Mouse (Mus musculus) 416B (cell line): Measurements from ENCODE around the gene Carhsp1.
A peak's percentile ranks its signal among the peaks of the same experiment; 100 is the strongest.

ENCODE experiments used
- DNase-seq: peaks from one replicate; pipeline ENCODE4 v3.0.0; 2011; ENCODE audit warnings: low read depth

Carhsp1 gene

GRCm38 (mm10) chr16:8639466-8640191, 32.3 kb downstream of the Carhsp1 start:
- DNase-seq: peak; percentile 53

DNA sequence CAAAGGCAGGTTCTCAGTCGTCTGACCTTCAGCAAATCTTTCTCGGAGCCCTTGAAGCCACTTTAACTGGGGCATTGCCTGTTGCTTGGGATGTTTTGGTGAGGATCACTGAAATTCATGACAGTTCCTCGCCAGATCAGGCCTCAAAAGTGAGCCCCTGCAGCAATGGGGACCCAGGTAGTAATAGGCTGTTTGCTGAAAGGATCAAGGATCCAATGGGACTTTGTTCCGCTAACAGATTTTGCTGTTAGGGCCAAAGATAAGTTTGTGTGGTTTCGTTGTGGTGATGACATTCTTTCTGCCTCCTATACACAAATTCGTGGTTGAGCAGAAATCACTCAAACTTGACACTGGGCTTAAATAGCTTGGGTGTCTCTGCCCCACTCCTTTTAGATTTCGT, 33.8 kb downstream of the Carhsp1 start:
- DNase-seq: no peak

DNA sequence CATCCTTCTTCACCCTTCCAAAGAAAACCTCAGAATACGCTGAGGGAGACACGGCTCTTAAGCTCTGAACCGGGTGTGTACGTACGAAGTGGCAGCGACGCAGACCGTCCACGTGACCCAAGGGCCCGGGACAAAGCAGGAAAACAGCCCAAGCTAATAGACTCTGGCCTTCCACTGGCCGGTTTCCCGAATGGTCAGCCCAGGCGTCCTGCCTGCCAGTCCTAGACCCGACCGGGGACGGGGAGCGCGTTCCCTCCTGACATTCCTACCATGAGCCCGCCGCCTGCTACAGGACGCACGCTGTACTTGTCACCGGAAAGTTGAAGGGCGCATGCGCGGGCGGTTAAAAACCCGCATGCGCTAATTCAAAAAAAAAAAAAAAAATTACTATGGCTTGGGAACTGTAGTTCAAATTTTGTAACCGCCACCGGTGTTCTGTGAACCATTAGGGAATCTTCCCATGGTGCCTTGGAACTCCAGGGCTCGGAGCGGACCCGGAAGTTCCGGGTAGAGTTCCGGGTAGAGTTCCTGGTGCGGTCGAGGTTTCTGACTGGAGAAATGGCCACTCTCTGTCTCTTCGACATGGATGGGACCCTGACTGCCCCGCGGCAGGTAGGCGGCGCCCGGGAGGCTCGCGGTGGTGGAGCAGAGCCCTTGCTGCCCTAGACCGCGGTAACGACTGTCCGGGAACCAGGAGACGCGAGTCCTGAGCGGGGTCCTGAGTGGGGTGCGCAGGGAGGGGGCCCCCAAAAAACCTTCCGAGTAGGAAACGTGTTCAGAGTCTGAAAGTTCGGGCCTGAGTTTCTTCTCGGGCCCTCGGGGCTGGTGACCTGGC, 34.5 kb downstream of the Carhsp1 start, which contains the start of the genes Pmm2 and Tmem186:
Gene Pmm2 (plus strand): TSS at position 458 of the 835 bp plus-strand sequence.
Gene Tmem186 (minus strand): TSS at position 496 of the 835 bp plus-strand sequence.
- peak; percentile 91 for DNase-seq

- no peak for DNase-seq
These were observed 35.1 kb downstream of the Carhsp1 start for GRCm38 (mm10) chr16:8636867-8637216.

GRCm38 (mm10) chr16:8631428-8631827, 40.5 kb downstream of the Carhsp1 start:
- peak; percentile 37 for DNase-seq

GRCm38 (mm10) chr16:8630419-8630818, 41.5 kb downstream of the Carhsp1 start:
- peak; percentile 28 for DNase-seq

GRCm38 (mm10) chr16:8620315-8621115, 51.4 kb downstream of the Carhsp1 start:
- no peak for DNase-seq

DNA sequence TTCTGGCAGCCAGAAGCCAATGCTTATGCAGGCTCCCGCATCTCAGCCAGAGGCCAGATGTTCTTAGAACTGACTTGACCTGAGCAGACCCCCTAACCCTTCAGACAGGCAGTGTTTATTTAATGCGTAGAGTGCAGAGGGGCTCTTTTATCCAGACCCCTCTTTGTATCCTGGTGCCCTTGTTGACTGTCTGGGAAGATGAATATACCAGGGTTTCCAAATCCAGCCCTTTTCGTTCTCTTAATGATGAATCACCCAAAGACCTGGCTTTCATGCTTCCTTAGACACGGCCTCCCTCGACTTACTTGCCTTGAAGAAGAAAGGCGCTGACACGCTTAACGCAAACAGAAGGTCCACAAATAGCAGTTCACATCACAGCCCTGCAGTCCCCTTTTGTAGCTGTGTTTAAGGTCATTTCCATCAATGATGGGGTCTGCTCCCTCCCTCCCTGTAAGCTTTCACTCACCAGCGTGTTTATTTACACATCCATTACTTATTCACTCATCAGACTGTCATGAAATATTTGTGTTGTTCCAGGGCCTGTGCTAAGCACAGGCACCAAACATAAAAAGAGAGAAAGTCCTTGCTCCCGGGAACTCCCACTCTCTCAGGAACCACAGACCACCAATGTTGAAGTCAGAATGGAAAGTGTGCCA, 52.2 kb downstream of the Carhsp1 start:
- DNase-seq: no peak

GRCm38 (mm10) chr16:8613447-8613846, 58.5 kb downstream of the Carhsp1 start:
- DNase-seq: no peak

DNA sequence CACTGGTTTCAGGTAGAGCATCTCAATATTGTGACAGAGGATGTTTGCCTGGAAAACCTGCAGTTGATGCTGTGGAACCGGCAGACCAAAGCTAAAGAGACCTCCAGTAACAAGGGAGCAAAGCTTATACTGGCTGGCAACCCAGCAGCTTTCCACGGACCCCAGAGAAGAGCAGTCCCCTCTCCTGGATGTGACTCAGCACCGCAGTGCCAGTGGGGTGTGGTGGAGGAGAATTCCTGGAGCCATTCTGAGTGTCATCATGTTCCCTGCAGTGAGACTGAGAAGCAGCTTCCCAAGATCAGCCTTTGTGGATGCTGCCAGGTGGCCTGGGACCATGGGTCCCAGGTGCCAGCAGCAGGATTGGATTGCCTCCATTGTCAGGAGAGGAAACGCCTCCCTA, 58.9 kb downstream of the Carhsp1 start:
- no peak for DNase-seq

- no peak for DNase-seq
These were observed 59.5 kb downstream of the Carhsp1 start for GRCm38 (mm10) chr16:8612214-8613005.

GRCm38 (mm10) chr16:8610397-8610796, 61.6 kb downstream of the Carhsp1 start:
- no peak for DNase-seq
